Mouse (Mus musculus) embryonic facial prominence, embryonic 14.5 days (tissue): ENCODE data around the gene Als2cr12. TPM values are rescaled to one million over a fixed set of nuclear protein-coding genes. Genes with fewer than 3 reads are reported as not detected.
A peak's percentile ranks its signal among the peaks of the same experiment; 100 is the strongest.
"Not testable (repeated sequence)": the region's sequence is repeated elsewhere in the genome, so short reads cannot be mapped to it uniquely, and the experiment has no call there.

Experiments
- ATAC-seq: fragments of 200-750 bp; cut with Nextera tagmentation; 2 replicates; pipeline ENCODE4 v1.8.0; 2017; ENCODE audit warnings: low read depth, moderate number of reproducible peaks, moderate TSS enrichment
- DNase-seq: peaks from one replicate; pipeline ENCODE4 v3.0.0-alpha.2; 2015; ENCODE audit warnings: low spot score
- H3K27ac ChIP-seq: fragments of 300-500 bp; sonication (generic); replicated peaks from 2 replicates; pipeline ENCODE4 v1.5.1; 2014; ENCODE audit warnings: low read depth, mild to moderate bottlenecking, low read length, moderate library complexity
- H3K27me3 ChIP-seq: fragments of 300-500 bp; sonication (generic); replicated peaks from 2 replicates; pipeline ENCODE4 v1.6.1; 2014; ENCODE audit warnings: low read length; ENCODE audit not compliant: control insufficient read depth, insufficient read depth
- H3K36me3 ChIP-seq: fragments of 300-500 bp; sonication (generic); 2 replicates; pipeline ENCODE4 v1.6.1; 2014; ENCODE audit warnings: low read length, mixed read lengths; ENCODE audit not compliant: control insufficient read depth, insufficient read depth
- H3K4me1 ChIP-seq: fragments of 300-500 bp; sonication (generic); 2 replicates; pipeline ENCODE4 v1.6.1; 2014; ENCODE audit warnings: antibody characterized with exemption, low read length; ENCODE audit not compliant: control insufficient read depth, insufficient read depth
- H3K4me2 ChIP-seq: fragments of 300-500 bp; sonication (generic); 2 replicates; pipeline ENCODE4 v1.6.1; 2014; ENCODE audit warnings: low read depth, mild to moderate bottlenecking, low read length, moderate library complexity, mixed read lengths
- H3K4me3 ChIP-seq: fragments of 300-500 bp; sonication (generic); 2 replicates; pipeline ENCODE4 v1.5.1; 2014; ENCODE audit warnings: low read depth, mild to moderate bottlenecking, low read length
- H3K9ac ChIP-seq: fragments of 300-500 bp; sonication (generic); 2 replicates; pipeline ENCODE4 v1.6.1; 2014; ENCODE audit warnings: low read depth, mild to moderate bottlenecking, low read length, moderate library complexity, mixed read lengths
- H3K9me3 ChIP-seq: fragments of 300-500 bp; sonication (generic); 2 replicates; pipeline ENCODE4 v1.6.1; 2016; ENCODE audit warnings: low read length; ENCODE audit not compliant: control insufficient read depth
- WGBS: fragments of 180-500 bp; shearing (Covaris S2); extraction: QIAGEN DNeasy Blood & Tissue Kit; methylation state at CpG from one replicate; pipeline ENCODE4 v1.1.7; 2014; 5-methylcytosine and 5-hydroxymethylcytosine counted together
- polyA plus RNA-seq: library from polyadenylated mRNA; unstranded; fragments of >200 nt; fragmentation: Nextera tagmentation; extraction: Ambion mirVana; gene quantifications from 2 replicates; pipeline ENCODE4 v1.2.1, GENCODE M21; 2014

Als2cr12 gene
- 0.13 and 0.22 TPM in 2 replicates for polyA plus RNA-seq

DNA sequence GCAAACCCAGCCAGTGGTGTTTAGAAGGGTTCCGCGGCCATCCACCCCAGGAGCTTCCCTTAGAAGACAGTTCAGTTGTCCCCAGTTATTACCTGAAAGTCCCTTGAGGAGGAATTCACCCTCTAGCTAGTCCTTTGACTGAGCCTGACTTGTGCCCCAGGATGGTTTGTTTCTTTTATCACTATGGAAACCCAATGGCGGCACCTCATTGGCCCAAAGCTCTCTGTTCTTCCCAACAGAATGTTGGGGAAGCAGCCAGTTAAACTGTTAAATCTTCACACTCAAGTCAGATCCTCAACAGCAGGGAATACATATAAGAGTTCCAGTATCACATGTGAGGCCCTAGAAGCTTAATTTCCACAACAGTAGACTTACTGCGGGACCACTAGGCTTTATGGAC is at the start of gene Als2cr12:
Gene Als2cr12, minus strand, starts transcription at position 180 of the 400 bp plus-strand sequence.
- not testable (repeated sequence) for H3K4me3 ChIP-seq, H3K4me1 ChIP-seq, H3K27ac ChIP-seq, H3K4me2 ChIP-seq, ATAC-seq, H3K9me3 ChIP-seq, H3K27me3 ChIP-seq, H3K9ac ChIP-seq, DNase-seq, H3K36me3 ChIP-seq
- 89% methylated on average over 4 of the region's 4 CpGs for WGBS

DNA sequence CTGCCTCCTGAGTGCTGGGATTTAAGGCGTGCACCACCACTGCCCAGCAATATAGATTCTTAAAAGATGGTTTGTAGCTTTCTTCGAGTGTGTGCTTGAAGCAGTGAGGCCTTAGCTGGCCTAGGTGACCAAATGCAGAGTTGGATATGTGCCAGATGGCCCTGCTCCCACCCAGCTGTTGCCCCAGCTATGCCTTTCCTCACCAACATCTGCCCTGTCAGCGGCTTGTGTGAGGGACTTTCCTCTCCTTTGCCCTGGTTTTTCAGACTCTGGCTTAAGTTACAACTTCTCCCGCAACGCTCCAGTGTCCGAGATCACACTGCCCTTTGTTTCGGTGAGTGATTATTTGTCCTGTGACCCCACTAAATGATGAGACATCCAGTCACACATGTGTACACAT is 48.9 kb upstream of the Als2cr12 start:
- peak; percentile 11 for DNase-seq
- no peaks in the 10 kb centered on the region for H3K27me3 ChIP-seq
- 84% methylated on average over 7 of the region's 7 CpGs for WGBS
- no peaks in the 10 kb centered on the region for H3K9me3 ChIP-seq
- H3K4me3 ChIP-seq: no peak overlapping the region
- no peak overlapping the region for H3K27ac ChIP-seq
- no peak overlapping the region for H3K9ac ChIP-seq
- ATAC-seq: no peak
- no peaks in the 10 kb centered on the region for H3K4me1 ChIP-seq
- H3K36me3 ChIP-seq: peaks cover 90% of the 10 kb centered on the region
- H3K4me2 ChIP-seq: no peak overlapping the region

DNA sequence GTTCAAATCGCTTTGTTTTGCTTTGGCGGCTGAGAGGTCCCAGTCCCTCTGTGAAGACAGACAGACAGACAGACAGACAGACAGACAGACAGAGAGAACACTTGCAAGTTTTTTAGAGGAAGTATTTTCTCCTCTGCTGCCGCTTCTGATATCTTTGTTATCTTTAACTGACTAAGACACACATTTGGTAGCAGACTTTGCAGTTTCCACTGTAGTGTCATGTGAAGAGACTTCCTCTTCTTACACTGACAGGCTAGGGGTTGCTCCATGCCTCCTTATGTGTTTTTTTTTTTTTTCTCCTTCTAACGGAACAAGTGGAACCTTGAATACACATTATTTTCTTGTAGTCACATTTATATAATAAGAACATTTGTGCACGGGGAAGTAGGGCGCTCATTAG is 47.5 kb upstream of the Als2cr12 start:
- 89% methylated on average over 6 of the region's 6 CpGs for WGBS

DNA sequence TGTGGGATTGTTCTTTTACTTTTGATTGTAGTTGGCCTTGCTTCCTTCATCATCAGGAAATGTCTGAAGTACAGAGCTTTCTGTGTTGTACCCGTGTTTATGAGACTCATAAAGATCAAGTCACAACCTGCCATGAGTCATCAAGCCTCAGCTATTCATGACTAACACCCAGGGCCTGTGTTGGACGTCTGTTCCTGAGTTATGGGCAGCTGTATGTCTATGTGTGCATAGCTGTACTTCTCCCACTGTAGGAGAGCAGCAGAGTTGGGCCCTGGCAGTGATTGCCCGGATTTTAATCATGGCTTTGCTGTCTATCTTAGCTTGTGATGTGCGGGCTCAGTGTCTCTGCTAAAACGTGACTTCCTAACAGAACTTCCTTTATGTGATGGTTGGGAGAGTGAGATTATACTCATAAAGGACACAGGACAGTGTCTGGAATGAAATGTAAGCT is 46.8 kb upstream of the Als2cr12 start:
- Histone ChIP-seq H3K4me3 (no peak overlapping the region), H3K4me1 (no peaks in the 10 kb centered on the region), H3K27me3 (no peaks in the 10 kb centered on the region), H3K9me3 (no peaks in the 10 kb centered on the region), H3K9ac (no peak overlapping the region), H3K4me2 (no peak overlapping the region), H3K36me3 (peaks cover 89% of the 10 kb centered on the region), H3K27ac (no peak overlapping the region)
- DNase-seq (no peak), ATAC-seq (no peak)
- WGBS: 84% methylated on average over 5 of the region's 5 CpGs

More for the DNA sequence above, 47.5 kb upstream of the Als2cr12 start:
- peaks cover 89% of the 10 kb centered on the region for H3K36me3 ChIP-seq
- H3K4me2 ChIP-seq: no peak overlapping the region
- ATAC-seq: no peak
- DNase-seq: no peak
- no peaks in the 10 kb centered on the region for H3K9me3 ChIP-seq
- H3K9ac ChIP-seq: no peak overlapping the region
- no peaks in the 10 kb centered on the region for H3K27me3 ChIP-seq
- no peak overlapping the region for H3K27ac ChIP-seq
- no peak overlapping the region for H3K4me3 ChIP-seq
- H3K4me1 ChIP-seq: no peaks in the 10 kb centered on the region

DNA sequence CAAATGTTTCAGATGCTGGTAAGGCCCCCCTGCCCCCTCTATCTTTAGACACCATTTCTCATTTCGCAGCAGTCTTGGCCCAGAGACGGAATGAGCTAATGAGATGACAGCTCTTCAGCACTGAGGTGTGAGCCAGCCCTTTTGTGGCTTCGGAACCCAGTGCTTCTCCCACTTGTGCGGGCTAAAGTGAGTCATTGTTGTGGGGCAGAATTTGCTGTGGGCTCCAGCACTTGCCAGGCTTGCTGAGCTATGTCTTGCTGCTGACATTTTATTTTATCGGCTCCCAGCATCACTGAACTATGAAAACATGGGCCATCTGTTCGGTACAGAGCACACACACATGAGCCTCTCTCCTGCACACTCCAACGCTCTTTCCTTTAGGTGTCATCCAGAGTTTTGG is 43.7 kb upstream of the Als2cr12 start:
- Histone ChIP-seq H3K9ac (no peak overlapping the region), H3K9me3 (no peaks in the 10 kb centered on the region), H3K27ac (no peak overlapping the region), H3K36me3 (peaks cover 94% of the 10 kb centered on the region), H3K4me2 (no peak overlapping the region), H3K4me3 (no peak overlapping the region), H3K4me1 (no peaks in the 10 kb centered on the region), H3K27me3 (no peaks in the 10 kb centered on the region)
- WGBS: 95% methylated on average over 7 of the region's 7 CpGs
- DNase-seq (no peak), ATAC-seq (no peak)

DNA sequence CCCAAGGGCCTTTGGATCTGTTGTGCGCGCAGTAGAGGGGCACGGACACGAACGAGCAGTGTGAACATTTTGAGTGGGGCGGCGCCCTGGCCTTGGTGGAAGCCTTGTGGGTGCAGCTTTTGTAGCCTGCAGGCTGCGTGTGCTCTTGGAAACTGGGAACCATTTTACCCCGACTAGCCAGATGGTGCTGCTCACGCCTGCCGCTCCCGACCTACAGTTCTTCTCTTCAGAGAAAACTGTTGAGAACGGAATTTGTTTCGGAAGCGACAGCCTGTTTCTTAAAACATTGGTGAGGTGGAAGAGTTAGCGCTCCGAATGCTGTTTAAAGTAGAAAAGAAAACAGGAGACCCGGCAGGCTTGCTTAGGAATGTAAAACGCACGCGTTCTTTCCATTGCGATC is 41.2 kb upstream of the Als2cr12 start:
- H3K27ac ChIP-seq: no peak overlapping the region
- H3K9me3 ChIP-seq: no peaks in the 10 kb centered on the region
- DNase-seq: no peak
- H3K4me2 ChIP-seq: no peak overlapping the region
- no peak for ATAC-seq
- no peak overlapping the region for H3K4me3 ChIP-seq
- no peaks in the 10 kb centered on the region for H3K27me3 ChIP-seq
- peaks cover 80% of the 10 kb centered on the region for H3K36me3 ChIP-seq
- WGBS: 94% methylated on average over 22 of the region's 22 CpGs
- no peaks in the 10 kb centered on the region for H3K4me1 ChIP-seq
- H3K9ac ChIP-seq: no peak overlapping the region

DNA sequence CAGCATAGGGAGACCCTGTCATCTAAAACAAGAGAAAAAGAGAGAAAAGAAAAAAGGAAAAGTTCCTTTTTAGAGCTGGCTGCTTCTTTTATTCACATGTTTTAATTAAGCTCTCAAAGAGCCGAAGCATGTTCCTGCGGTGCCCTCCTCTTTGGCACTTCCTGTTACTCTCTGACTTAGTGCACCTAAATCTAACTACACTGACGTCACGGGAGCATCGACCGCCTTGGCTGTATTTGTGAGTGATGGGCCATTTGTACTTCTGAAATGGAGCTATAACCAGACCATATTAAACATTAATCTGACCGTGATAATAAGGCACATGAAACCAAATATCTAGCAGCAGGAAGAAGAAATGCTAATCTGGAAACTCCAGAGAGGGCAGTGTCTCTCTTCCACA is 40.2 kb upstream of the Als2cr12 start:
- no peak overlapping the region for H3K4me3 ChIP-seq
- no peak overlapping the region for H3K9ac ChIP-seq
- H3K27me3 ChIP-seq: no peaks in the 10 kb centered on the region
- H3K4me1 ChIP-seq: no peaks in the 10 kb centered on the region
- WGBS: 90% methylated on average over 7 of the region's 7 CpGs
- H3K27ac ChIP-seq: no peak overlapping the region
- ATAC-seq: no peak
- DNase-seq: no peak
- no peak overlapping the region for H3K4me2 ChIP-seq
- H3K36me3 ChIP-seq: peaks cover 70% of the 10 kb centered on the region
- no peaks in the 10 kb centered on the region for H3K9me3 ChIP-seq

DNA sequence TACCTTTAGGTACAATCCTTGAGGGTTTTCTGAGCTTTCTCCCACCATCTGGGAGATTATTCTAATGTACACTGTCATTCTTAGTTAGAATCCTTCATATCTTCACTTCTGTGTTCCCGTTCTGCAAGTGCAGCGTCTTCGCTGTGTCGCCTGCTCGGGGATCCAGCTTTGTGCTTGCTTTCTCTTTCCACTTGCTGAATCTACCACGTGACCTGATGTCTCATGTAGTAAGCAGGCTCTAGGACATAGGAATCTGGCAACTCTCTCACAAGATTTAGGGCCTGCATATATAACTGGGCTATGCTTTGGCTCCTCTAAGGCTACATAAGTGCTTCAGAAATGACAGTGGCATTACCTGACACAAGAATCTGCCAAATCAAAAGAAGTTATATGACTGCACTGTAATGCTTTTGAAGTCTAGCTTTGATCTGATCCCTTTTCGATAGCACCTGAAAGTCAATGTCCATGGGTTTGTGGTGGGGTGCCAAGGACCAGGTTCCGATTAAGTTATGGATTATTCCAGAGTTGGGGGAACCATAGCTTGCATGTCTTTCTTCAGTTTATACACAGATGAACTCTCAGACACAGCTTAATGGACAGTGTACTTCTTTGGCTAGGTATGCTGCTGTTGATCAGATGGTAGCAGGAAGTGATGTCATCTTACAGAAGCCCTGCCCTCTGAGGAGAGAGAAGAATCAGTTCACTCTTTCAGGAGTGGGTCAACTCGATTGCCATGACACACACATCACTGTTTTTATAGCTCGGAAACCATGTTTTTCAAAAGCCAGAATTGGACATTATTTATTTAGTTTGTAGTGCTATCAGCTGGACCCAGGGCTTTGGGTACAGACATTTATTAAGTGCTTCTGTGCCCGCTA is 38.5 kb upstream of the Als2cr12 start:
- Histone ChIP-seq H3K36me3 (peaks cover 67% of the 10 kb centered on the region), H3K9ac (no peak overlapping the region), H3K27ac (no peak overlapping the region), H3K4me3 (no peak overlapping the region), H3K9me3 (no peaks in the 10 kb centered on the region), H3K27me3 (no peaks in the 10 kb centered on the region), H3K4me1 (no peaks in the 10 kb centered on the region), H3K4me2 (no peak overlapping the region)
- DNase-seq (no peak), ATAC-seq (no peak)
- WGBS: 94% methylated on average over 11 of the region's 11 CpGs

DNA sequence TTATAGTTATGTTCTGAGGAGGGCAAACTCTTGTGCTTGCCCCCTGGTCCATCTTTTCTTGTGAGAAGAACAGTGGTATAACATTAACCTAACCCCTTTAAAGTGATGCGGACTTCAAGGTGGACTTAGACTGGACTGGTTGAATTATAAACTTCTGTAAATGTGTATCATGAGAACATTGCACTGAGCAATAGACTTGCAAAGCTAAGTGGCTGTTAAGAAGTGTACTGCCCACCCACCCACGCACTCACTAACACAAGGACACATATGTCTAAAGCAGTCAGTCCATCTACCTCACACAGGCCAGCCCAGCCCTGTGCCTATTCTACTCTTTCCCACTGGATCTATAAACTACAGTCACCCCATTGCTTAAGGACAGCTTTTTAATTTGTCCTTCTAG is 37.8 kb upstream of the Als2cr12 start:
- 94% methylated on average over 2 of the region's 2 CpGs for WGBS
- no peak overlapping the region for H3K4me2 ChIP-seq

More for the DNA sequence above, 37.8 kb upstream of the Als2cr12 start:
- Histone ChIP-seq H3K27me3 (no peaks in the 10 kb centered on the region), H3K27ac (no peak overlapping the region), H3K4me3 (no peak overlapping the region), H3K9me3 (no peaks in the 10 kb centered on the region), H3K9ac (no peak overlapping the region), H3K4me1 (no peaks in the 10 kb centered on the region), H3K36me3 (peaks cover 69% of the 10 kb centered on the region)
- ATAC-seq: no peak
- DNase-seq: no peak
